8 mouse cellular contexts compared by ENCODE assay signal in the genomic region with DNA sequence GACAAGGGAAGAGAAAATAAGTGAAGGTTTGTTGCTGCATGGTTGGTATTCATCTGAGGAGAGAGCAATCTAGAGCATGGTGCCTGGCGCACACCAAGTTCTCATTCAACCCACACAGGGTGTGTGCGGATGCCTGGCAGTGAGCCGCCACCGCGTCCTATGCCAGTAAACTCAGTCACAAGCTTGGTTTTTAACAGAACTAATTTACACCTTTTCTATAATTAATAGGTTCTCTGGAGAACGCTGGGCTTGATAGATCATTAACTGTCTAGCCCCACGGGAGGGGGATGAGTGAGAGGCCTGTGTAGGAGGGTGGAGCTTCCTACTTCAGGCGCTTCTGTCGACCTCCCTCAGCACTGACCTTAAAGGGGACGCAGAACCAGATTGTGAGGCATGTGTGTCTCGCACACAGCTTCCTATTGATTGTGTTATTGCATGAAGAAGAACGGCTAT. TPM values are rescaled to one million over a fixed set of nuclear protein-coding genes. Genes with fewer than 3 reads are reported as not detected.
DNase-seq lines count a peak whose midpoint lies in the region; ATAC-seq lines count a peak whose summit lies in the region.

No protein-coding gene starts in this region.

- no peaks in the 10 kb centered on the region for H3K36me3 ChIP-seq in forebrain, embryonic 15.5 days
- H3K36me3 ChIP-seq in hindbrain, embryonic 13.5 days, result no peaks in the 10 kb centered on the region
- no peaks in the 10 kb centered on the region for H3K36me3 ChIP-seq in lung, embryonic 15.5 days

- H3K9me3 ChIP-seq in forebrain, embryonic 15.5 days, result no peaks in the 10 kb centered on the region
- H3K9me3 ChIP-seq in hindbrain, embryonic 13.5 days, result no peaks in the 10 kb centered on the region
- H3K9me3 ChIP-seq in lung, embryonic 15.5 days, result no peaks in the 10 kb centered on the region

- ATAC-seq in forebrain, embryonic 15.5 days (replicated peaks), result peak; percentile 95
- ATAC-seq in hindbrain, embryonic 13.5 days (ENCODE audit: low FRiP score), result peak; percentile 91
- peak; percentile 77; the same call in 1 of the 2 replicates for ATAC-seq in lung, embryonic 15.5 days (ENCODE audit: borderline replicate concordance, extremely low read depth, low FRiP score, low TSS enrichment)

- DNase-seq in Muller cell, postnatal 12 days (ENCODE audit: inconsistent ontology term), result peak; percentile 69
- DNase-seq in layer of hippocampus, postnatal 10 days (ENCODE audit: low spot score in 2 of 2), result peak; percentile 77 to 81
- DNase-seq in retina, postnatal 7 days (ENCODE audit: low read depth, low spot score), result peak; percentile 19
- no peak for DNase-seq in thymus, postnatal 0 days (ENCODE audit: low spot score)

- no peaks in the 10 kb centered on the region for H3K4me1 ChIP-seq in brown adipose tissue, adult 24 weeks (ENCODE audit: control insufficient read depth, insufficient read depth, insufficient read length, low read length)
- peaks cover 13% of the 10 kb centered on the region for H3K4me1 ChIP-seq in forebrain, embryonic 15.5 days
- H3K4me1 ChIP-seq in hindbrain, embryonic 13.5 days (replicated peaks), result peaks cover 9% of the 10 kb centered on the region; the same call in 1 of the 2 replicates
- H3K4me1 ChIP-seq in lung, embryonic 15.5 days, result no peaks in the 10 kb centered on the region

- H3K4me2 ChIP-seq in forebrain, embryonic 15.5 days (replicated peaks), result peak overlapping the region; percentile 54
- peak overlapping the region; percentile 63 for H3K4me2 ChIP-seq in hindbrain, embryonic 13.5 days
- H3K4me2 ChIP-seq in lung, embryonic 15.5 days, result peak overlapping the region; percentile 79

- H3K9ac ChIP-seq in forebrain, embryonic 15.5 days (replicated peaks), result peak overlapping the region; percentile 38
- peak overlapping the region; percentile 46 for H3K9ac ChIP-seq in hindbrain, embryonic 13.5 days
- H3K9ac ChIP-seq in lung, embryonic 15.5 days, result peak overlapping the region; percentile 34; the same call in 1 of the 2 replicates

- peak overlapping the region; percentile 34; the same call in 1 of the 2 replicates for H3K4me3 ChIP-seq in brown adipose tissue, adult 24 weeks (ENCODE audit: insufficient read depth, low read depth, low read length)
- peak overlapping the region; percentile 41 for H3K4me3 ChIP-seq in forebrain, embryonic 15.5 days
- peak overlapping the region; percentile 40 for H3K4me3 ChIP-seq in hindbrain, embryonic 13.5 days
- H3K4me3 ChIP-seq in lung, embryonic 15.5 days, result peak overlapping the region; percentile 40

- no peak overlapping the region for H3K27ac ChIP-seq in brown adipose tissue, adult 24 weeks (replicated peaks; ENCODE audit: low read depth, low read length)
- peak overlapping the region; percentile 78 for H3K27ac ChIP-seq in forebrain, embryonic 15.5 days (replicated peaks)
- peak overlapping the region; percentile 74 for H3K27ac ChIP-seq in hindbrain, embryonic 13.5 days
- no peak overlapping the region for H3K27ac ChIP-seq in lung, embryonic 15.5 days

- 11% methylated on average over 12 of the region's 12 CpGs for WGBS in forebrain, embryonic 15.5 days
- WGBS in hindbrain, embryonic 13.5 days, result 17% methylated on average over 12 of the region's 12 CpGs
- WGBS in lung, embryonic 15.5 days, result 29% methylated on average over 12 of the region's 12 CpGs

- no peaks in the 10 kb centered on the region for H3K27me3 ChIP-seq in forebrain, embryonic 15.5 days
- 0 out of 2 replicates have a peak, but pooled peaks cover 4% of the 10 kb centered on the region for H3K27me3 ChIP-seq in hindbrain, embryonic 13.5 days
- H3K27me3 ChIP-seq in lung, embryonic 15.5 days, result no peaks in the 10 kb centered on the region

RNA-seq across cellular contexts. Expression of gene Dcdc2a, which starts 59.7 kb away (rescaled TPM):
- not detected in 2 replicates for polyA plus RNA-seq in brown adipose tissue, adult 24 weeks (2012; ENCODE audit: insufficient read depth, insufficient read length, missing spikeins)
- 1.4 and 1.8 TPM in 2 replicates for polyA plus RNA-seq in forebrain, embryonic 15.5 days (2015; fragmentation: Nextera tagmentation; extraction: Ambion mirVana)
- 2.9 and 5.0 TPM in 2 replicates for polyA plus RNA-seq in hindbrain, embryonic 13.5 days (2015; fragmentation: Nextera tagmentation; extraction: Ambion mirVana)
- 10 to 100 TPM in 1 of 2 experiments, 1 to 10 TPM in 1; 9.1 to 11.8 TPM for total RNA-seq in layer of hippocampus, postnatal 10 days (2021)
- polyA plus RNA-seq in lung, embryonic 15.5 days (2015; fragmentation: Nextera tagmentation; extraction: Ambion mirVana), result 0.62 and 0.87 TPM in 2 replicates
- polyA plus RNA-seq in thymus, postnatal 0 days (2015; fragmentation: Nextera tagmentation; extraction: Ambion mirVana), result 0.57 and 0.60 TPM in 2 replicates

Comparison
In these comparisons a context has a peak if more than half of its experiments do, and no peak if none do; other contexts are left out.
1. H3K27ac ChIP-seq: peak in forebrain, embryonic 15.5 days (single experiment) and hindbrain, embryonic 13.5 days (single experiment); none in brown adipose tissue, adult 24 weeks (single experiment) and lung, embryonic 15.5 days (single experiment).
2. Peak in every context shown above with its lines, with median percentiles within 50 percentile points of each other: H3K4me3 ChIP-seq, ATAC-seq, H3K4me2 ChIP-seq and H3K9ac ChIP-seq.